Mouse (Mus musculus) ES-E14 (cell line): ENCODE measurements around the gene Olfr433. TPM values are rescaled to one million over a fixed set of nuclear protein-coding genes. Genes with fewer than 3 reads are reported as not detected.
"Not testable (repeated sequence)": the region's sequence is repeated elsewhere in the genome, so short reads cannot be mapped to it uniquely, and the experiment has no call there.

Experiments used
- DNase-seq: peaks from one replicate; pipeline ENCODE4 v3.0.0-alpha.2; 2013; ENCODE audit warnings: low read depth, low spot score
- H3K27ac ChIP-seq: 2 replicates; pipeline ENCODE4 v1.5.1; 2012; ENCODE audit warnings: low read depth, mild to moderate bottlenecking, low read length, moderate library complexity, mixed read lengths; ENCODE audit not compliant: poor library complexity, insufficient read depth, severe bottlenecking
- H3K36me3 ChIP-seq: 2 replicates; pipeline ENCODE4 v1.6.1; 2012; ENCODE audit warnings: mild to moderate bottlenecking, low read length, moderate library complexity, mixed read lengths; ENCODE audit not compliant: control insufficient read depth, poor library complexity, insufficient read depth, severe bottlenecking
- H3K4me1 ChIP-seq, 2 experiments: fragments of 150-350 bp in 1 of 2; sonication (generic) in 1 of 2; 2 replicates each; pipeline ENCODE4 v1.6.1; 2012; ENCODE audit warnings: low read length in 2 of 2, mild to moderate bottlenecking in 1 of 2, mixed read lengths in 1 of 2; ENCODE audit not compliant: control insufficient read depth in 2 of 2, insufficient read depth in 2 of 2, poor library complexity in 1 of 2
- H3K4me3 ChIP-seq, 2 experiments: fragments of 150-350 bp in 1 of 2; sonication (generic) in 1 of 2; 2 replicates each; pipeline ENCODE4 v1.5.1; 2012; ENCODE audit warnings: low read length in 2 of 2, low read depth in 1 of 2, mild to moderate bottlenecking in 1 of 2, mixed read lengths in 1 of 2; ENCODE audit not compliant: insufficient read depth in 1 of 2, poor library complexity in 1 of 2, severe bottlenecking in 1 of 2
- H3K9ac ChIP-seq: 2 replicates; pipeline ENCODE4 v1.6.1; 2012; ENCODE audit warnings: low read depth, mild to moderate bottlenecking, low read length, mixed read lengths; ENCODE audit not compliant: poor library complexity, insufficient read depth, severe bottlenecking
- H3K9me3 ChIP-seq: fragments of 150-350 bp; sonication (generic); 2 replicates; pipeline ENCODE4 v1.6.1; 2012; ENCODE audit warnings: low read depth, mild to moderate bottlenecking, low read length; ENCODE audit not compliant: control insufficient read depth, insufficient read depth
- CHD2 ChIP-seq: IDR thresholded peaks from 2 replicates; pipeline ENCODE4 v1.6.1; 2014; ENCODE audit warnings: mild to moderate bottlenecking, low read depth, low read length, inconsistent platforms
- HCFC1 ChIP-seq: IDR thresholded peaks from 2 replicates; pipeline ENCODE4 v1.6.1; 2012; ENCODE audit warnings: low read length, inconsistent platforms, borderline replicate concordance; ENCODE audit not compliant: insufficient read depth
- MAFK ChIP-seq: IDR thresholded peaks from 2 replicates; pipeline ENCODE4 v1.6.1; 2014; ENCODE audit warnings: mild to moderate bottlenecking, low read depth, low read length, inconsistent platforms; ENCODE audit not compliant: insufficient read depth
- ZC3H11A ChIP-seq: IDR thresholded peaks from 2 replicates; pipeline ENCODE4 v1.6.1; 2012; ENCODE audit warnings: low read depth, mild to moderate bottlenecking, inconsistent platforms, low read length, borderline replicate concordance
- ZNF384 ChIP-seq: IDR thresholded peaks from 2 replicates; pipeline ENCODE4 v1.6.1; 2012; ENCODE audit warnings: low read depth, low read length, inconsistent platforms
- in situ Hi-C, 2 experiments: fragments of 600-800 bp; cut with MboI; formaldehyde crosslinking; loops; one replicate each; pipeline ENCODE4 v1.15.1; 2025; ENCODE audit warnings: low sequenced_read_pairs in 2 of 2, inconsistent platforms in 1 of 2; ENCODE audit not compliant: unreplicated experiment in 2 of 2
- total RNA-seq: library from RNA; depleted of rRNA; stranded (reverse); fragments of 300-350 nt; gene quantifications from 2 replicates; pipeline ENCODE4 v1.2.3, GENCODE M21; 2012

The Olfr433 gene
- total RNA-seq, 1 experiment: not detected

DNA sequence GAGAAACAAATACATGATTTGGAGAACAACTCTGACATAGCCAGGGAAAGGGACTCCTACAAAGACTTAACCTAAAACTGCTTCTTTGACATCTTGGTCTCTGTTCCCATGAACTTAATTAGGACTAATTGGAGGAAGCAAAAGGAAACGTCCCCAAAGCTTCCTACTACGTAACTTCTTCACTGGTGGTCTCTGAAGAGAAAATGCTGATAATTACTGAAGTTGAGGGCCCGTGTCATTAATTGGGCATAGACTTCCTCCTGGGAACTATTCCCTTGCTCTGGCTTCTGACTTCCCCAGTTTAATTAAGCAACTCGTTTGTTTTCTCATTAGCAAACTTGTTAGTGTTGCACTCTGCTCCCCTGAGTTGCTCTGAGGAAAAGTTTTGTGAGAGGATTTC lies 4.7 kb upstream of the Olfr433 start:
- Histone ChIP-seq H3K36me3 (no peaks in the 10 kb centered on the region), H3K4me3 (no peak overlapping the region), H3K27ac (no peak overlapping the region), H3K9me3 (no peaks in the 10 kb centered on the region), H3K9ac (no peak overlapping the region), H3K4me1 (no peaks in the 10 kb centered on the region)
- no peak for DNase-seq
- in situ Hi-C loops: no loop called here
- no peak for TF ChIP-seq HCFC1
- TF ChIP-seq CHD2: no peak
- TF ChIP-seq ZC3H11A: no peak
- TF ChIP-seq MAFK: no peak

GRCm38 (mm10) chr1:174038480-174038879 lies 2.0 kb upstream of the Olfr433 start:
- H3K9me3 ChIP-seq: no peaks in the 10 kb centered on the region
- TF ChIP-seq MAFK (no peak), HCFC1 (no peak), CHD2 (no peak), ZNF384 (no peak), ZC3H11A (no peak)
- no peaks in the 10 kb centered on the region for H3K4me1 ChIP-seq
- no peak overlapping the region for H3K27ac ChIP-seq
- no peak overlapping the region for H3K9ac ChIP-seq
- in situ Hi-C loops: no loop called here
- H3K4me3 ChIP-seq: no peak overlapping the region
- no peaks in the 10 kb centered on the region for H3K36me3 ChIP-seq
- DNase-seq: no peak

DNA sequence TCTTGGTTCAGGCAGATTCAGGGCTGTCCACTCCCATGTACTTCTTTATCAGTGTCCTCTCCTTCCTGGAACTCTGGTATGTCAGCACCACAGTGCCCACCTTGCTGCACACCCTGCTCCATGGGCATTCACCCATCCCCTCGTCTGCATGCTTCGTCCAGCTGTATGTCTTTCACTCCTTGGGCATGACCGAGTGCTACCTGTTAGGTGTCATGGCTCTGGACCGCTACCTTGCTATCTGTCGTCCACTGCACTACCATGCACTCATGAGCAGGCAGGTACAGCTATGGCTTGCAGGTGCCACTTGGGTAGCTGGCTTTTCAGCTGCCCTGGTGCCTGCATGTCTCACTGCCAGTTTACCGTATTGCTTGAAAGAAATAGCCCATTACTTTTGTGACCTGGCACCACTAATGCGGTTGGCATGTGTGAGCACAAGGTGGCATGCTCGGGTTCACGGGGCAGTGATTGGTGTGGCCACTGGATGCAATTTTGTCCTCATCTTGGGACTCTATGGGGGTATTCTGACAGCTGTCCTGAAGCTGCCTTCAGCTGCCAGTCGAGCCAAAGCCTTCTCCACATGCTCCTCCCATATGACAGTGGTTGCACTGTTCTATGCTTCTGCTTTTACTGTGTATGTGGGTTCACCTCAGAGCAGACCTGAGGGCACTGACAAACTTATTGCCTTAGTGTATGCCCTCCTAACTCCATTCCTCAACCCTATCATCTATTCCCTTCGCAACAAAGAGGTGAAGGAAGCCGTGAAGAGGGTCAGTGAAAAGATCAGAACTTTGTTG lies 1.8 kb downstream of the Olfr433 start:
- in situ Hi-C loops, H3K9ac ChIP-seq: not testable (repeated sequence)

GRCm38 (mm10) chr1:174044431-174044830 lies 3.9 kb downstream of the Olfr433 start:
- no peak for TF ChIP-seq ZC3H11A
- no peak for TF ChIP-seq HCFC1
- TF ChIP-seq ZNF384: no peak
- no peak for TF ChIP-seq MAFK
- TF ChIP-seq CHD2: no peak
- H3K4me3 ChIP-seq: no peak overlapping the region
- H3K4me1 ChIP-seq: no peaks in the 10 kb centered on the region
- H3K9me3 ChIP-seq: no peaks in the 10 kb centered on the region
- no peaks in the 10 kb centered on the region for H3K36me3 ChIP-seq
- no peak overlapping the region for H3K27ac ChIP-seq
- DNase-seq: no peak
- H3K9ac ChIP-seq: no peak overlapping the region
- in situ Hi-C loops: no loop called here

More for the DNA sequence above, 1.8 kb downstream of the Olfr433 start:
- not testable (repeated sequence) for H3K4me3 ChIP-seq, H3K27ac ChIP-seq, H3K9me3 ChIP-seq, H3K4me1 ChIP-seq, DNase-seq, H3K36me3 ChIP-seq

DNA sequence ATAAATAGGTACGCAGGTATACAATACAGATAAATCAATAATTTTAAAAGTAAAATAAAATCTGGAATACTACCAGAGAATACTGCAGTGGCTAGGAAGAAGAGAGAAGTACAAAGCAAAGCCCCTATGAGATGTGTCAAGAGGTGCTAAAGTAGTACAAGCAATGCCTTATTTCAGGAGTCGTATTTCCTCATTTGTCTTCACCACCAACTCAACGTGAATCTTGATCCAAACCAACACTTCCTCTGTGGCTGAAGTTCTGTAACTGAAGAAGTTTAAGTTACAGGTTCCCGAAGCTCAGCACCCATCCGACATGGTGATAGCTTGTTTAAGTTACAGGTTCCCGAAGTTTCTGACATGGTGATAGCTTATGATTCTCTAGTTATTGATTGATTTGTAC lies 7.7 kb downstream of the Olfr433 start:
- H3K9ac ChIP-seq, H3K9me3 ChIP-seq, H3K27ac ChIP-seq, H3K4me1 ChIP-seq, in situ Hi-C loops, DNase-seq, H3K4me3 ChIP-seq, H3K36me3 ChIP-seq: not testable (repeated sequence)
